In the genomic region with DNA sequence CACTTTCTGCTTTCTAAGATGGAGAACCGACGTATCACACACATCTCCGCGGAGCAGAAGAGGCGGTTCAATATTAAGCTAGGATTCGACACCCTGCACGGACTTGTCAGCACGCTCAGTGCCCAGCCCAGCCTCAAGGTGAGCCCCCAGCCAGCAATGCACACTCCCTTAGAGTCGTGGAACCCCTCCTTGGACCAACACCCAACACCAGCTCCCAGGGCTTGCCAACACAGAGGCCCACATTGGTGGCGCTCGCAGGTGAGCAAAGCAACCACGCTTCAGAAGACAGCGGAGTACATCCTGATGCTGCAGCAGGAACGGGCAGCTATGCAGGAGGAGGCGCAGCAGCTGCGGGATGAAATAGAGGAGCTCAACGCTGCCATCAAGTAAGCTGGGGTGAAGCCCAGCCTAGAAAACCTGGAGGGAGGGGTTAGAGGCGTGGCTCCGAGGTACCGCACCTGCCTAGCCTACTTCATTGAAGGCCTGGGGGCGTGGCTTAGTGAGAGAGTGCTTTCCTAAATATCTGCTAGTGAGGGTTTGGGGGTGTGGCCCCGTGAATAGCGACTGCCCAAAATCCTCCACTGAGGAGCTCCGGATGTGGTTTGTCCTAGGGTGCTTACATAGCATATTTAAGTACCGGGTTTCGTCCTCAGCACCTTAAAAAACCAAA, we compare ENCODE assay signal across 8 mouse cellular contexts. TPM values are rescaled to one million over a fixed set of nuclear protein-coding genes. Genes with fewer than 3 reads are reported as not detected.
A peak's percentile ranks its signal among the peaks of the same experiment; 100 is the strongest.
DNase-seq lines count a peak whose midpoint lies in the region; ATAC-seq and TF ChIP-seq lines count a peak whose summit lies in the region.

No protein-coding gene starts in this region.

- H3K4me3 ChIP-seq in ES-E14 (ENCODE audit: insufficient read depth in 1 of 2, low read depth in 1 of 2, low read length in 2 of 2, poor library complexity in 1 of 2, severe bottlenecking in 1 of 2) = peak overlapping the region; percentile 44 to 57
- no peak overlapping the region for H3K4me3 ChIP-seq in intestine, embryonic 14.5 days (ENCODE audit: low read depth, low read length)
- peak overlapping the region; percentile 26; the same call in 1 of the 2 replicates for H3K4me3 ChIP-seq in liver, embryonic 16.5 days (ENCODE audit: low read depth, low read length)
- H3K4me3 ChIP-seq in neural tube, embryonic 12.5 days = 0 out of 2 replicates have a peak overlapping the region, but pooled peaks have one; percentile 7

- H3K36me3 ChIP-seq in ES-E14 (ENCODE audit: control insufficient read depth, insufficient read depth, low read length, poor library complexity, severe bottlenecking) = no peaks in the 10 kb centered on the region
- no peaks in the 10 kb centered on the region for H3K36me3 ChIP-seq in intestine, embryonic 14.5 days (ENCODE audit: control insufficient read depth, insufficient read depth, low read length)
- no peaks in the 10 kb centered on the region for H3K36me3 ChIP-seq in liver, embryonic 16.5 days (ENCODE audit: control insufficient read depth, insufficient read depth)
- no peaks in the 10 kb centered on the region for H3K36me3 ChIP-seq in neural tube, embryonic 12.5 days

- no peak overlapping the region for H3K27ac ChIP-seq in ES-E14 (ENCODE audit: insufficient read depth, low read depth, low read length, poor library complexity, severe bottlenecking)
- no peak overlapping the region for H3K27ac ChIP-seq in intestine, embryonic 14.5 days (ENCODE audit: low read depth)
- H3K27ac ChIP-seq in liver, embryonic 16.5 days (ENCODE audit: low read length) = no peak overlapping the region
- no peak overlapping the region for H3K27ac ChIP-seq in neural tube, embryonic 12.5 days

- ATAC-seq in erythroblast, adult 5-6 weeks (replicated peaks; ENCODE audit: low FRiP score, poor library complexity, severe bottlenecking) = peak; percentile 63
- 0 out of 2 replicates have a peak, but pooled peaks have one; percentile 48 for ATAC-seq in intestine, embryonic 14.5 days (replicated peaks; ENCODE audit: low FRiP score, low TSS enrichment, low read depth)
- peak; percentile 59 for ATAC-seq in liver, embryonic 16.5 days (ENCODE audit: low read depth)
- no peak for ATAC-seq in neural tube, embryonic 12.5 days (ENCODE audit: low FRiP score, low read depth)

- in situ Hi-C loops in ES-E14 (cut with MboI; ENCODE audit: low sequenced_read_pairs in 2 of 2, unreplicated experiment in 2 of 2) = no loop called here

- DNase-seq in adrenal gland, postnatal 36 days = peak; percentile 22 to 42
- no peak for DNase-seq in adrenal gland, postnatal 10 days
- peak; percentile 87 for DNase-seq in ES-E14 (ENCODE audit: low read depth, low spot score)
- DNase-seq in intestine, embryonic 14.5 days (ENCODE audit: low spot score) = peak; percentile 64
- peak; percentile 88 for DNase-seq in thymus, postnatal 4 days

- H3K4me2 ChIP-seq in intestine, embryonic 14.5 days (ENCODE audit: low read length) = peak overlapping the region; percentile 37
- H3K4me2 ChIP-seq in liver, embryonic 16.5 days (ENCODE audit: low read depth, low read length) = peak overlapping the region; percentile 53
- H3K4me2 ChIP-seq in neural tube, embryonic 12.5 days (replicated peaks) = peak overlapping the region; percentile 35

- peaks cover 27% of the 10 kb centered on the region for H3K27me3 ChIP-seq in intestine, embryonic 14.5 days (replicated peaks; ENCODE audit: control insufficient read depth, insufficient read depth, low read length)
- H3K27me3 ChIP-seq in liver, embryonic 16.5 days (ENCODE audit: control insufficient read depth, insufficient read depth, low read depth, low read length) = peaks cover 21% of the 10 kb centered on the region
- H3K27me3 ChIP-seq in neural tube, embryonic 12.5 days (replicated peaks) = peaks cover 37% of the 10 kb centered on the region

- WGBS in intestine, embryonic 14.5 days = 5% methylated on average over 26 of the region's 26 CpGs
- 9% methylated on average over 26 of the region's 26 CpGs for WGBS in liver, embryonic 16.5 days (ENCODE audit: insufficient replicate concordance)
- WGBS in neural tube, embryonic 12.5 days = 6% methylated on average over 26 of the region's 26 CpGs

- no peaks in the 10 kb centered on the region for H3K9me3 ChIP-seq in ES-E14 (ENCODE audit: control insufficient read depth, insufficient read depth, low read depth, low read length)
- H3K9me3 ChIP-seq in intestine, embryonic 14.5 days (ENCODE audit: control insufficient read depth, low read length) = no peaks in the 10 kb centered on the region
- no peaks in the 10 kb centered on the region for H3K9me3 ChIP-seq in liver, embryonic 16.5 days (replicated peaks; ENCODE audit: control insufficient read depth, low read length)
- H3K9me3 ChIP-seq in neural tube, embryonic 12.5 days = no peaks in the 10 kb centered on the region

- H3K4me1 ChIP-seq in ES-E14 (ENCODE audit: control insufficient read depth in 2 of 2, insufficient read depth in 2 of 2, low read length in 2 of 2, poor library complexity in 1 of 2) = peaks cover 2 to 14% of the 10 kb centered on the region in 2 experiments; a peak in 2 of 4 replicates
- H3K4me1 ChIP-seq in intestine, embryonic 14.5 days (replicated peaks; ENCODE audit: control insufficient read depth, insufficient read depth, low read length) = no peaks in the 10 kb centered on the region
- peaks cover 8% of the 10 kb centered on the region for H3K4me1 ChIP-seq in liver, embryonic 16.5 days (ENCODE audit: control insufficient read depth, low read depth, low read length)
- H3K4me1 ChIP-seq in neural tube, embryonic 12.5 days = no peaks in the 10 kb centered on the region

- no peak overlapping the region for H3K9ac ChIP-seq in ES-E14 (ENCODE audit: insufficient read depth, low read depth, low read length, poor library complexity, severe bottlenecking)
- H3K9ac ChIP-seq in intestine, embryonic 14.5 days (ENCODE audit: low read length) = no peak overlapping the region
- no peak overlapping the region for H3K9ac ChIP-seq in liver, embryonic 16.5 days (ENCODE audit: low read depth, low read length)
- H3K9ac ChIP-seq in neural tube, embryonic 12.5 days = no peak overlapping the region

TF ChIP-seq in ES-E14, 5 proteins besides CTCF, POLR2A, EP300 and RAD21 (continues in another document):
- TF ChIP-seq ZNF384 (IDR thresholded peaks at IDR 0.05; ENCODE audit: low read depth, low read length) (no peak), CHD2 (IDR thresholded peaks at IDR 0.05; ENCODE audit: low read depth, low read length) (no peak), ZC3H11A (IDR thresholded peaks at IDR 0.05; ENCODE audit: borderline replicate concordance, low read depth, low read length) (no peak)

RNA-seq across cellular contexts. Expression of a gene that starts 15.6 kb away (rescaled TPM):
- 10 to 100 TPM; 28.9 to 40.9 TPM for total RNA-seq in adrenal gland, postnatal 36 days (2021)
- 10 to 100 TPM; 23.2 to 23.5 TPM for total RNA-seq in adrenal gland, postnatal 10 days (2021)
- total RNA-seq in ES-E14 (2012; rRNA removed) = 49.6 and 99.0 TPM in 2 replicates
- 1.5 and 3.6 TPM in 2 replicates for total RNA-seq in erythroblast, adult 5-6 weeks (2015; ENCODE audit: low replicate concordance)
- 2.8 and 3.7 TPM in 2 replicates for total RNA-seq in erythroblast, adult 5-6 weeks (2017; ENCODE audit: low replicate concordance)
- polyA plus RNA-seq in intestine, embryonic 14.5 days (2014; fragmentation: Nextera tagmentation; extraction: Ambion mirVana) = 26.2 and 27.8 TPM in 2 replicates
- polyA plus RNA-seq in liver, embryonic 16.5 days (2015; fragmentation: Nextera tagmentation; extraction: Ambion mirVana) = 11.1 and 11.6 TPM in 2 replicates
- 23.6 and 23.8 TPM in 2 replicates for polyA plus RNA-seq in neural tube, embryonic 12.5 days (2016; fragmentation: Nextera tagmentation; extraction: Ambion mirVana)

RNA-seq across cellular contexts. Expression of a gene that starts 34.2 kb away (rescaled TPM):
- total RNA-seq in adrenal gland, postnatal 36 days (2021) = 10 to 100 TPM; 72.6 to 77.5 TPM
- total RNA-seq in adrenal gland, postnatal 10 days (2021) = 10 to 100 TPM; 41.9 to 43.3 TPM
- 15.0 and 17.5 TPM in 2 replicates for total RNA-seq in ES-E14 (2012; rRNA removed)
- 6.0 and 10.0 TPM in 2 replicates for total RNA-seq in erythroblast, adult 5-6 weeks (2015; ENCODE audit: low replicate concordance)
- 12.9 and 19.2 TPM in 2 replicates for total RNA-seq in erythroblast, adult 5-6 weeks (2017; ENCODE audit: low replicate concordance)
- 48.0 and 55.3 TPM in 2 replicates for polyA plus RNA-seq in intestine, embryonic 14.5 days (2014; fragmentation: Nextera tagmentation; extraction: Ambion mirVana)
- 24.8 and 25.8 TPM in 2 replicates for polyA plus RNA-seq in liver, embryonic 16.5 days (2015; fragmentation: Nextera tagmentation; extraction: Ambion mirVana)
- polyA plus RNA-seq in neural tube, embryonic 12.5 days (2016; fragmentation: Nextera tagmentation; extraction: Ambion mirVana) = 50.1 and 50.2 TPM in 2 replicates

RNA-seq across cellular contexts. Expression of a gene that starts 44.2 kb away (rescaled TPM):
- total RNA-seq in adrenal gland, postnatal 36 days (2021) = 10 to 100 TPM; 47.4 to 73.6 TPM
- 10 to 100 TPM; 59.1 to 71.7 TPM for total RNA-seq in adrenal gland, postnatal 10 days (2021)
- total RNA-seq in ES-E14 (2012; rRNA removed) = 7.6 and 11.7 TPM in 2 replicates
- total RNA-seq in erythroblast, adult 5-6 weeks (2015; ENCODE audit: low replicate concordance) = not detected in 2 replicates
- 0.51 TPM in 1 of 2 replicates, not detected in the other for total RNA-seq in erythroblast, adult 5-6 weeks (2017; ENCODE audit: low replicate concordance)
- polyA plus RNA-seq in intestine, embryonic 14.5 days (2014; fragmentation: Nextera tagmentation; extraction: Ambion mirVana) = 5.2 and 6.4 TPM in 2 replicates
- polyA plus RNA-seq in liver, embryonic 16.5 days (2015; fragmentation: Nextera tagmentation; extraction: Ambion mirVana) = 9.6 and 14.1 TPM in 2 replicates
- 0.58 and 0.66 TPM in 2 replicates for polyA plus RNA-seq in neural tube, embryonic 12.5 days (2016; fragmentation: Nextera tagmentation; extraction: Ambion mirVana)

RNA-seq across cellular contexts. Expression of a gene that starts 53.2 kb away (rescaled TPM):
- total RNA-seq in adrenal gland, postnatal 36 days (2021) = 10 to 100 TPM; 72.1 to 90.4 TPM
- total RNA-seq in adrenal gland, postnatal 10 days (2021) = 10 to 100 TPM; 60.4 to 70.1 TPM
- total RNA-seq in ES-E14 (2012; rRNA removed) = 63.1 and 70.1 TPM in 2 replicates
- total RNA-seq in erythroblast, adult 5-6 weeks (2015; ENCODE audit: low replicate concordance) = 33.4 and 39.8 TPM in 2 replicates
- total RNA-seq in erythroblast, adult 5-6 weeks (2017; ENCODE audit: low replicate concordance) = 91.2 and 108 TPM in 2 replicates
- 50.8 and 54.2 TPM in 2 replicates for polyA plus RNA-seq in intestine, embryonic 14.5 days (2014; fragmentation: Nextera tagmentation; extraction: Ambion mirVana)
- 14.3 and 15.5 TPM in 2 replicates for polyA plus RNA-seq in liver, embryonic 16.5 days (2015; fragmentation: Nextera tagmentation; extraction: Ambion mirVana)
- 54.7 and 58.6 TPM in 2 replicates for polyA plus RNA-seq in neural tube, embryonic 12.5 days (2016; fragmentation: Nextera tagmentation; extraction: Ambion mirVana)

RNA-seq across cellular contexts. Expression of a gene that starts 55.8 kb away (rescaled TPM):
- 1 to 10 TPM; 1.8 to 3.7 TPM for total RNA-seq in adrenal gland, postnatal 36 days (2021)
- 1 to 10 TPM; 3.8 to 4.5 TPM for total RNA-seq in adrenal gland, postnatal 10 days (2021)
- 2.0 and 3.0 TPM in 2 replicates for total RNA-seq in ES-E14 (2012; rRNA removed)
- not detected in 2 replicates for total RNA-seq in erythroblast, adult 5-6 weeks (2015; ENCODE audit: low replicate concordance)
- not detected in 2 replicates for total RNA-seq in erythroblast, adult 5-6 weeks (2017; ENCODE audit: low replicate concordance)
- polyA plus RNA-seq in intestine, embryonic 14.5 days (2014; fragmentation: Nextera tagmentation; extraction: Ambion mirVana) = 7.0 and 7.5 TPM in 2 replicates
- polyA plus RNA-seq in liver, embryonic 16.5 days (2015; fragmentation: Nextera tagmentation; extraction: Ambion mirVana) = 0.09 and 0.25 TPM in 2 replicates
- polyA plus RNA-seq in neural tube, embryonic 12.5 days (2016; fragmentation: Nextera tagmentation; extraction: Ambion mirVana) = 37.0 and 37.8 TPM in 2 replicates

Comparison
In these comparisons a context has a peak if more than half of its experiments do, and no peak if none do; other contexts are left out.
1. RNA of a gene that starts 15.6 kb away (total RNA-seq): 49.6 to 99.0 TPM in ES-E14, 28.9 to 40.9 TPM in adrenal gland, postnatal 36 days and 23.2 to 23.5 TPM in adrenal gland, postnatal 10 days; 1.5 to 3.7 TPM in erythroblast, adult 5-6 weeks; every median in the first group is over 4 times any median in the second.
2. Peak in every context shown above with its lines, with median percentiles within 50 percentile points of each other: H3K4me2 ChIP-seq.